Mouse (Mus musculus) MEL (cell line): ENCODE data around the gene Dlg2. TPM values are rescaled to one million over a fixed set of nuclear protein-coding genes. Genes with fewer than 3 reads are reported as not detected.

Experiments used
- DNase-seq: peaks from one replicate; pipeline ENCODE4 v3.0.0; 2011; ENCODE audit warnings: low read depth, low spot score
- H3K27ac ChIP-seq: 2 replicates; pipeline ENCODE4 v1.5.1; 2012; ENCODE audit warnings: low read depth, mild to moderate bottlenecking, control low read depth, low read length, moderate library complexity; ENCODE audit not compliant: control insufficient read depth
- H3K27me3 ChIP-seq, 2 experiments: fragments of 150-350 bp in 1 of 2; sonication (generic) in 1 of 2; 2 replicates each; pipeline ENCODE4 v1.6.1; 2012; ENCODE audit warnings: low read length in 2 of 2, mild to moderate bottlenecking in 2 of 2, improper control_type of control experiment in 1 of 2, moderate library complexity in 1 of 2; ENCODE audit not compliant: insufficient read depth in 2 of 2, control insufficient read depth in 1 of 2
- H3K36me3 ChIP-seq, 2 experiments: 2 replicates each; pipeline ENCODE4 v1.6.1; 2012 to 2014; ENCODE audit warnings: low read length in 2 of 2, improper control_type of control experiment in 1 of 2, inconsistent platforms in 1 of 2, mild to moderate bottlenecking in 1 of 2; ENCODE audit not compliant: insufficient read depth in 2 of 2, control insufficient read depth in 1 of 2
- H3K4me1 ChIP-seq, 2 experiments: fragments of 150-350 bp in 1 of 2; sonication (generic) in 1 of 2; 2 replicates each; pipeline ENCODE4 v1.6.1; 2012; ENCODE audit warnings: low read length in 2 of 2, improper control_type of control experiment in 1 of 2, mild to moderate bottlenecking in 1 of 2; ENCODE audit not compliant: insufficient read depth in 2 of 2, control insufficient read depth in 1 of 2
- H3K4me3 ChIP-seq, 2 experiments: fragments of 150-350 bp in 1 of 2; sonication (generic) in 1 of 2; 2 replicates each; pipeline ENCODE4 v1.5.1; 2012; ENCODE audit warnings: low read depth in 2 of 2, low read length in 2 of 2, mild to moderate bottlenecking in 2 of 2, moderate library complexity in 2 of 2, control low read depth in 1 of 2, improper control_type of control experiment in 1 of 2; ENCODE audit not compliant: control insufficient read depth in 1 of 2, insufficient read depth in 1 of 2
- H3K79me2 ChIP-seq: 2 replicates; pipeline ENCODE4 v1.6.1; 2012; ENCODE audit warnings: mild to moderate bottlenecking, low read length, moderate library complexity; ENCODE audit not compliant: control insufficient read depth, poor library complexity, insufficient read depth
- H3K9ac ChIP-seq: 2 replicates; pipeline ENCODE4 v1.6.1; 2012; ENCODE audit warnings: low read depth, mild to moderate bottlenecking, control low read depth, low read length, moderate library complexity; ENCODE audit not compliant: control insufficient read depth, poor library complexity, severe bottlenecking
- H3K9me3 ChIP-seq: fragments of 150-350 bp; sonication (generic); replicated peaks from 2 replicates; pipeline ENCODE4 v1.6.1; 2012; ENCODE audit warnings: mild to moderate bottlenecking, low read length, improper control_type of control experiment, moderate library complexity; ENCODE audit not compliant: insufficient read depth
- BHLHE40 ChIP-seq: IDR thresholded peaks from 2 replicates; pipeline ENCODE4 v1.6.1; 2012; ENCODE audit warnings: low read depth, mild to moderate bottlenecking, inconsistent platforms, low read length, improper control_type of control experiment, borderline replicate concordance
- CHD1 ChIP-seq: IDR thresholded peaks from 2 replicates; pipeline ENCODE4 v1.6.1; 2012; ENCODE audit warnings: low read depth, mild to moderate bottlenecking, inconsistent platforms, low read length, improper control_type of control experiment
- GABPA ChIP-seq: IDR thresholded peaks from 2 replicates; pipeline ENCODE4 v1.6.1; 2012; ENCODE audit warnings: low read depth, mild to moderate bottlenecking, inconsistent platforms, low read length, improper control_type of control experiment, moderate library complexity
- GATA1 ChIP-seq: IDR thresholded peaks from 2 replicates; pipeline ENCODE4 v1.6.1; 2011; ENCODE audit warnings: low read depth, low read length, improper control_type of control experiment
- HCFC1 ChIP-seq: IDR thresholded peaks from 2 replicates; pipeline ENCODE4 v1.6.1; 2012; ENCODE audit warnings: low read depth, mild to moderate bottlenecking, inconsistent platforms, low read length, improper control_type of control experiment, moderate library complexity
- MAFK ChIP-seq: IDR thresholded peaks from 2 replicates; pipeline ENCODE4 v1.6.1; 2011; ENCODE audit warnings: low read depth, mild to moderate bottlenecking, low read length, improper control_type of control experiment, borderline replicate concordance
- MXI1 ChIP-seq: IDR thresholded peaks from 2 replicates; pipeline ENCODE4 v1.6.1; 2011; ENCODE audit warnings: mild to moderate bottlenecking, low read depth, low read length, improper control_type of control experiment
- MYC ChIP-seq: IDR thresholded peaks from 2 replicates; pipeline ENCODE4 v1.6.1; 2011; ENCODE audit warnings: low read depth, mild to moderate bottlenecking, low read length, improper control_type of control experiment, moderate library complexity
- NRF1 ChIP-seq: IDR thresholded peaks from 2 replicates; pipeline ENCODE4 v1.6.1; 2014; ENCODE audit warnings: low read depth, mild to moderate bottlenecking, inconsistent platforms, low read length, improper control_type of control experiment, moderate library complexity; ENCODE audit not compliant: poor library complexity, insufficient read depth, severe bottlenecking
- POLR2A ChIP-seq, 2 experiments: IDR thresholded peaks; 2 replicates each; pipeline ENCODE4 v1.6.1; 2011 to 2012; ENCODE audit warnings: low read length in 2 of 2, mild to moderate bottlenecking in 2 of 2, control low read depth in 1 of 2, improper control_type of control experiment in 1 of 2, low read depth in 1 of 2, moderate library complexity in 1 of 2; ENCODE audit not compliant: control insufficient read depth in 1 of 2, insufficient read depth in 1 of 2, poor library complexity in 1 of 2
- POLR2AphosphoS5 ChIP-seq: IDR thresholded peaks from 2 replicates; pipeline ENCODE4 v1.6.1; 2012; ENCODE audit warnings: low read depth, borderline replicate concordance, mild to moderate bottlenecking, inconsistent platforms, low read length, moderate library complexity, mixed read lengths
- RAD21 ChIP-seq: IDR thresholded peaks from 2 replicates; pipeline ENCODE4 v1.6.1; 2011; ENCODE audit warnings: mild to moderate bottlenecking, low read depth, low read length, improper control_type of control experiment
- RCOR1 ChIP-seq: IDR thresholded peaks from 2 replicates; pipeline ENCODE4 v1.6.1; 2012; ENCODE audit warnings: low read depth, mild to moderate bottlenecking, inconsistent platforms, low read length, improper control_type of control experiment
- SMC3 ChIP-seq: IDR thresholded peaks from 2 replicates; pipeline ENCODE4 v1.6.1; 2011; ENCODE audit warnings: low read depth, low read length, improper control_type of control experiment
- TCF12 ChIP-seq: IDR thresholded peaks from 2 replicates; pipeline ENCODE4 v1.6.1; 2014; ENCODE audit warnings: low read depth, mild to moderate bottlenecking, inconsistent platforms, low read length, improper control_type of control experiment, moderate library complexity
- UBTF ChIP-seq: IDR thresholded peaks from 2 replicates; pipeline ENCODE4 v1.6.1; 2012; ENCODE audit warnings: low read depth, mild to moderate bottlenecking, inconsistent platforms, low read length, improper control_type of control experiment, moderate library complexity, borderline replicate concordance; ENCODE audit not compliant: insufficient read depth
- USF1 ChIP-seq: IDR thresholded peaks from 2 replicates; pipeline ENCODE4 v1.6.1; 2014; ENCODE audit warnings: low read depth, mild to moderate bottlenecking, inconsistent platforms, low read length, improper control_type of control experiment, moderate library complexity
- ZKSCAN1 ChIP-seq: IDR thresholded peaks from 2 replicates; pipeline ENCODE4 v1.6.1; 2012; ENCODE audit warnings: low read depth, mild to moderate bottlenecking, inconsistent platforms, low read length, improper control_type of control experiment, moderate library complexity
- ZMIZ1 ChIP-seq: IDR thresholded peaks from 2 replicates; pipeline ENCODE4 v1.6.1; 2012; ENCODE audit warnings: low read depth, mild to moderate bottlenecking, inconsistent platforms, low read length, improper control_type of control experiment, moderate library complexity
- polyA plus RNA-seq, 2 experiments: library from polyadenylated mRNA; stranded (reverse) in 1 of 2; unstranded in 1 of 2; fragments of >175 nt in 1 of 2; fragments of >200 nt in 1 of 2; gene quantifications; 2 replicates each; pipeline versions ENCODE4 v1.2.1 to v1.2.4; 2012; ENCODE audit warnings: low replicate concordance in 2 of 2, low read depth in 1 of 2; ENCODE audit not compliant: insufficient read length in 2 of 2, insufficient read depth in 1 of 2, missing spikeins in 1 of 2
- total RNA-seq: library from RNA; depleted of rRNA; stranded (reverse); fragments of 300-350 nt; gene quantifications from 2 replicates; pipeline ENCODE4 v1.2.3, GENCODE M21; 2012

The Dlg2 gene
- total and polyA plus RNA-seq, 3 experiments: 0.04 TPM; not detected in 2

- Histone ChIP-seq H3K36me3 (peaks cover 0 to 8% of the 10 kb centered on the region in 2 experiments; a peak in 2 of 4 replicates), H3K4me3 (no peak overlapping the region), H3K9me3 (no peaks in the 10 kb centered on the region), H3K9ac (no peak overlapping the region), H3K27me3 (no peaks in the 10 kb centered on the region), H3K79me2 (peaks cover 3% of the 10 kb centered on the region; the same call in 1 of the 2 replicates), H3K4me1 (peaks cover 2 to 3% of the 10 kb centered on the region in 2 experiments; a peak in 3 of 4 replicates), H3K27ac (no peak overlapping the region)
- no peak for TF ChIP-seq USF1
- no peak for TF ChIP-seq RCOR1
- no peak for TF ChIP-seq NRF1
- TF ChIP-seq CHD1: no peak
- no peak for TF ChIP-seq MAFK
- no peak for TF ChIP-seq GATA1
- no peak for TF ChIP-seq SMC3
- no peak for DNase-seq
These were observed 15.5 kb upstream of the Dlg2 start for GRCm38 (mm10) chr7:90460930-90461329.

GRCm38 (mm10) chr7:90461441-90461840 lies 15.0 kb upstream of the Dlg2 start:
- TF ChIP-seq MAFK (no peak), ZMIZ1 (no peak), TCF12 (no peak), POLR2A (IDR thresholded peaks at IDR 0.05; ENCODE audit: control insufficient read depth in 1 of 2, insufficient read depth in 1 of 2, low read depth in 1 of 2, low read length in 2 of 2, poor library complexity in 1 of 2) (no peak), GABPA (no peak), ZKSCAN1 (no peak), UBTF (no peak), BHLHE40 (no peak), HCFC1 (no peak), MYC (no peak), POLR2AphosphoS5 (no peak), MXI1 (no peak), RAD21 (no peak), USF1 (no peak)
- no peak overlapping the region for H3K9ac ChIP-seq
- no peak for DNase-seq
- peaks cover 3% of the 10 kb centered on the region; the same call in 1 of the 2 replicates for H3K79me2 ChIP-seq
- peaks cover 0 to 5% of the 10 kb centered on the region in 2 experiments; a peak in 2 of 4 replicates for H3K36me3 ChIP-seq
- H3K4me3 ChIP-seq: no peak overlapping the region
- H3K27ac ChIP-seq: no peak overlapping the region
- no peaks in the 10 kb centered on the region for H3K27me3 ChIP-seq
- H3K4me1 ChIP-seq: peaks cover 2 to 3% of the 10 kb centered on the region in 2 experiments; a peak in 3 of 4 replicates
- H3K9me3 ChIP-seq: no peaks in the 10 kb centered on the region
